ENCODE assay signal across 8 mouse cellular contexts in the genomic region with DNA sequence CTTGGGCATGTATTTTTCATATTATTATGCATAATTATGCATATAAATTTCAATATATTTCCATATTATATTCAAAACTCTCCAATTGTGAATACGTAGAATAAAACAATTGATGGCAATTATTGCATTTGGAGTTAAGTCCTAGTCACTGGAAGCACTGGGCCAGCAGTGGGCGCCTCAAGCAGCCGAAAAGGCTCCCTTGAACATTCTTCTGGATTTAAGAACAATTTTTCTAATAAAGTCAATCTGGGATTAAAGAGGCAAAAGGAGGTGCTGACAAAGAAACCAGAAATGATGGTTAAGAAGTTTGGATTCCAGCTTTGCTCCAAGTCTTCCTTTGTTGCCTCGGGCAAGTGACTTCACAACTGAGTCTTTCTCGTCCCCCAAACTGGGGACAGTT.
DNase-seq lines count a peak whose midpoint lies in the region; ATAC-seq and TF ChIP-seq lines count a peak whose summit lies in the region.
"Had no signal": no experiment of that assay in that cellular context is flagged by ENCODE, and none has a peak within 500 bp of the region (broad histone marks: within the 10 kb centered on the region; RNA-seq: fewer than 3 reads in every experiment).

No protein-coding gene starts in this region.

- no peak overlapping the region for H3K9ac ChIP-seq in kidney, embryonic 14.5 days (ENCODE audit: low read depth, low read length)
- no peak overlapping the region for H3K9ac ChIP-seq in lung, postnatal 0 days (replicated peaks; ENCODE audit: low read depth)

- TF ChIP-seq EP300 in lung, postnatal 0 days (IDR thresholded peaks at IDR 0.05): no peak

- TF ChIP-seq CTCF in brain, embryonic 14.5 days (IDR thresholded peaks at IDR 0.05; ENCODE audit: borderline replicate concordance, extremely low read depth, insufficient read depth, insufficient read length): peak; percentile 44; the same call in 1 of the 2 replicates
- peak; percentile 63 for TF ChIP-seq CTCF in lung, postnatal 0 days (IDR thresholded peaks at IDR 0.05)

- H3K4me2 ChIP-seq in kidney, embryonic 14.5 days (replicated peaks; ENCODE audit: low read depth, low read length): no peak overlapping the region
- H3K4me2 ChIP-seq in lung, postnatal 0 days (replicated peaks; ENCODE audit: low read depth, low read length): no peak overlapping the region

- WGBS in kidney, embryonic 14.5 days: 82% methylated on average over 5 of the region's 5 CpGs
- 73% methylated on average over 5 of the region's 5 CpGs for WGBS in lung, postnatal 0 days

- no peaks in the 10 kb centered on the region for H3K27me3 ChIP-seq in kidney, embryonic 14.5 days (ENCODE audit: control insufficient read depth, insufficient read depth, low read length)
- H3K27me3 ChIP-seq in lung, postnatal 0 days (replicated peaks; ENCODE audit: insufficient read depth, low read length): no peaks in the 10 kb centered on the region
- H3K27me3 ChIP-seq: neural tube, embryonic 13.5 days had no signal

- H3K4me3 ChIP-seq in kidney, embryonic 14.5 days (ENCODE audit: low read length): no peak overlapping the region
- no peak overlapping the region for H3K4me3 ChIP-seq in lung, postnatal 0 days (ENCODE audit: low read depth, low read length)
- H3K4me3 ChIP-seq: neural tube, embryonic 13.5 days had no signal

- no peak for ATAC-seq in kidney, embryonic 14.5 days (ENCODE audit: low FRiP score, low TSS enrichment)
- no peak for ATAC-seq in lung, postnatal 0 days
- ATAC-seq in erythroid progenitor cell, adult 5-6 weeks (replicated peaks; ENCODE audit: low FRiP score, poor library complexity, severe bottlenecking): no peak

- TF ChIP-seq POLR2A in brain, embryonic 14.5 days (IDR thresholded peaks at IDR 0.05; ENCODE audit: borderline replicate concordance, extremely low read depth, insufficient read depth, insufficient read length, poor library complexity, severe bottlenecking): no peak

- H3K4me1 ChIP-seq in kidney, embryonic 14.5 days (ENCODE audit: control insufficient read depth, insufficient read depth, low read length): peaks cover 4% of the 10 kb centered on the region; the same call in 1 of the 2 replicates
- no peaks in the 10 kb centered on the region; the same call in 1 of the 2 replicates for H3K4me1 ChIP-seq in lung, postnatal 0 days (ENCODE audit: insufficient read depth, low read depth, low read length)

- DNase-seq in kidney, adult 11 months: no peak
- peak; percentile 61 for DNase-seq in brain, embryonic 14.5 days (ENCODE audit: low read depth)
- DNase-seq in heart, adult 9 months (ENCODE audit: low spot score in 2 of 2): peak; percentile 30 to 37
- peak; percentile 54 for DNase-seq in lung, postnatal 0 days (ENCODE audit: low spot score)
- no peak for DNase-seq in yolk sac, embryonic 10.5 days (ENCODE audit: low spot score)

- no peaks in the 10 kb centered on the region for H3K36me3 ChIP-seq in kidney, embryonic 14.5 days (ENCODE audit: control insufficient read depth, insufficient read depth, low read length)
- H3K36me3 ChIP-seq in lung, postnatal 0 days (ENCODE audit: insufficient read depth, low read length): no peaks in the 10 kb centered on the region
- H3K36me3 ChIP-seq: neural tube, embryonic 13.5 days had no signal

- no peaks in the 10 kb centered on the region for H3K9me3 ChIP-seq in kidney, embryonic 14.5 days (ENCODE audit: control insufficient read depth, low read length)
- no peaks in the 10 kb centered on the region for H3K9me3 ChIP-seq in lung, postnatal 0 days (ENCODE audit: low read length)
- H3K9me3 ChIP-seq: neural tube, embryonic 13.5 days had no signal

- H3K27ac ChIP-seq in kidney, embryonic 14.5 days (ENCODE audit: low read depth, low read length): 0 out of 2 replicates have a peak overlapping the region, but pooled peaks have one; percentile 31
- peak overlapping the region; percentile 75; the same call in 1 of the 2 replicates for H3K27ac ChIP-seq in lung, postnatal 0 days (ENCODE audit: low read length)

Comparison
In these comparisons a context has a peak if more than half of its experiments do, and no peak if none do; other contexts are left out.
1. DNase-seq: peak in brain, embryonic 14.5 days (single experiment), heart, adult 9 months (2 of 2) and lung, postnatal 0 days (single experiment); none in kidney, adult 11 months (single experiment) and yolk sac, embryonic 10.5 days (single experiment).